Mouse (Mus musculus) liver, embryonic 14.5 days (tissue): ENCODE results near the gene Sec14l1. TPM values are rescaled to one million over a fixed set of nuclear protein-coding genes. Genes with fewer than 3 reads are reported as not detected.
A peak's percentile ranks its signal among the peaks of the same experiment; 100 is the strongest.

Experiments used
- ATAC-seq: fragments of 200-750 bp; cut with Nextera tagmentation; 2 replicates; pipeline ENCODE4 v1.8.0; 2017; ENCODE audit warnings: moderate number of reproducible peaks, mild to moderate bottlenecking, moderate library complexity; ENCODE audit not compliant: insufficient read depth
- DNase-seq, 3 experiments: peaks; one replicate each; pipeline ENCODE4 v3.0.0-alpha.2; 2012 to 2013; ENCODE audit warnings: low read depth in 3 of 3, low spot score in 3 of 3
- H3K27ac ChIP-seq: fragments of 300-500 bp; sonication (generic); 2 replicates; pipeline ENCODE4 v1.5.1; 2014; ENCODE audit warnings: moderate library complexity, mild to moderate bottlenecking, control low read depth, inconsistent platforms
- H3K27me3 ChIP-seq: fragments of 300-500 bp; sonication (generic); 2 replicates; pipeline ENCODE4 v1.6.1; 2014; ENCODE audit warnings: mild to moderate bottlenecking, low read length, moderate library complexity; ENCODE audit not compliant: control insufficient read depth, insufficient read depth
- H3K36me3 ChIP-seq: fragments of 300-500 bp; sonication (generic); replicated peaks from 2 replicates; pipeline ENCODE4 v1.6.1; 2014; ENCODE audit warnings: low read depth; ENCODE audit not compliant: control insufficient read depth, insufficient read depth
- H3K4me1 ChIP-seq, 2 experiments: fragments of 200-500 bp in 1 of 2; fragments of 300-500 bp in 1 of 2; sonication (generic) in 1 of 2; replicated peaks; 2 replicates each; pipeline ENCODE4 v1.6.1; 2012 to 2014; ENCODE audit warnings: antibody characterized with exemption in 1 of 2, inconsistent platforms in 1 of 2, low read length in 1 of 2; ENCODE audit not compliant: control insufficient read depth in 2 of 2, insufficient read depth in 2 of 2
- H3K4me2 ChIP-seq: fragments of 300-500 bp; sonication (generic); 2 replicates; pipeline ENCODE4 v1.6.1; 2014; ENCODE audit warnings: low read depth, mild to moderate bottlenecking, control low read depth, moderate library complexity
- H3K4me3 ChIP-seq, 2 experiments: fragments of 200-500 bp in 1 of 2; fragments of 300-500 bp in 1 of 2; sonication (generic) in 1 of 2; 2 replicates each; pipeline ENCODE4 v1.5.1; 2012 to 2014; ENCODE audit warnings: low read depth in 2 of 2, low read length in 2 of 2, mild to moderate bottlenecking in 2 of 2, control low read depth in 1 of 2, inconsistent platforms in 1 of 2, moderate library complexity in 1 of 2; ENCODE audit not compliant: insufficient read depth in 1 of 2
- H3K9ac ChIP-seq: fragments of 300-500 bp; sonication (generic); replicated peaks from 2 replicates; pipeline ENCODE4 v1.6.1; 2014; ENCODE audit warnings: mild to moderate bottlenecking, control low read depth, moderate library complexity
- H3K9me3 ChIP-seq: fragments of 300-500 bp; sonication (generic); 2 replicates; pipeline ENCODE4 v1.6.1; 2016; ENCODE audit warnings: low read length, mixed read lengths; ENCODE audit not compliant: control insufficient read depth
- CTCF ChIP-seq: IDR thresholded peaks from 2 replicates; pipeline ENCODE4 v1.5.1; 2016; ENCODE audit warnings: antibody characterized with exemption, low read depth, control low read depth
- EP300 ChIP-seq: IDR thresholded peaks from 2 replicates; pipeline ENCODE4 v1.6.1; 2016; ENCODE audit warnings: antibody characterized with exemption, low read depth
- WGBS: fragments of 180-500 bp; shearing (Covaris S2); extraction: QIAGEN DNeasy Blood & Tissue Kit; methylation state at CpG from one replicate; pipeline ENCODE4 v1.1.7; 2014; ENCODE audit not compliant: insufficient replicate concordance; 5-methylcytosine and 5-hydroxymethylcytosine counted together
- polyA plus RNA-seq, 2 experiments: library from polyadenylated mRNA; depleted of rRNA in 1 of 2; stranded (reverse) in 1 of 2; unstranded in 1 of 2; fragments of >200 nt; fragmentation: Nextera tagmentation in 1 of 2; extraction: Ambion mirVana in 1 of 2; gene quantifications; 2 replicates each; pipeline versions ENCODE4 v1.2.1 to v1.2.3; 2012 to 2014

Gene Sec14l1
- polyA plus RNA-seq, 2 experiments = 10.5 to 13.0 TPM

DNA sequence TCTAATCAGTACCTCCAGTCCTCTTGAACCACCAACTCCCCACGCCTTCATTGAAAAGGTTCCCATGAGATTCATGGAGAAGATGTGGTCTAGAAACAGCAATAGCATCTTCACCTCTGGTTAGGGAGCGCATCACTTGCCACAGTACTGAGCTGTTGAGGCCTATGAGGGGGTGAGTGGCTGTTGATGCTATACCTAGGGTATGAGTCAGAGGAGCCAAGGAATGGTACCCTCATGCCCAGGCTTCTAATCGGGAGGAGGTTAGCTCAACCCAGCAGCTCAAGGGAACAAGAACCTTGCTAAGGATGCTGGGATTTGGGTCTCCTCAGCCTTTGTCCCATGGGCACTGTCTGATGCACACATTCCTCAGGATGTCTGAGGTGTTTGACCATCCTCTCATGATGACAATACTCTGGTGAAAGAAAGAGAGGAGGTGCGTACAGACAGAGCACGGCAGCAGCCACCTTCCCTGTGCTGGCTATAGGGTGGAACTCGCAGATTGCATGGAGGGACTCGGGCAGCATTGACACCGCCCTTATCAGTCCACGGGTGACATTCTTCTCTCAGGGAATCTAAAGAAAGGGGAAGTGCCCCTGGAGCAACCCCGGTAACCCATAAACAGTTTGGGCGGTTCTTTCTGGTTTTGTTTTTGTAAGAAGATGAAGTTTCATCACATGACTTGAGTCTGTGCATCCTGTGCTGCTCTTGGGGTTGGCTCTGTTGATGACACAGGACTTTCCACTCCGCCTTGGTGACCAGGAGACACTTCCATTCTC lies 5.6 kb upstream of the Sec14l1 start:
- H3K9ac ChIP-seq = no peak overlapping the region
- no peak overlapping the region for H3K4me3 ChIP-seq
- TF ChIP-seq CTCF (no peak), EP300 (no peak)
- H3K9me3 ChIP-seq = no peaks in the 10 kb centered on the region
- WGBS = 34% methylated on average over 12 of the region's 12 CpGs
- peaks cover 22 to 44% of the 10 kb centered on the region in 2 experiments for H3K4me1 ChIP-seq
- no peak overlapping the region for H3K4me2 ChIP-seq
- ATAC-seq (no peak), DNase-seq (no peak)
- no peak overlapping the region for H3K27ac ChIP-seq
- H3K27me3 ChIP-seq = no peaks in the 10 kb centered on the region
- H3K36me3 ChIP-seq = no peaks in the 10 kb centered on the region

- Histone ChIP-seq H3K9ac (no peak overlapping the region), H3K27ac (peak overlapping the region; percentile 48), H3K4me2 (0 out of 2 replicates have a peak overlapping the region, but pooled peaks have one; percentile 18), H3K36me3 (peaks cover under 1% of the 10 kb centered on the region), H3K9me3 (no peaks in the 10 kb centered on the region), H3K4me3 (no peak overlapping the region), H3K27me3 (no peaks in the 10 kb centered on the region), H3K4me1 (peaks cover 34 to 52% of the 10 kb centered on the region in 2 experiments)
- no peak for TF ChIP-seq EP300
- no peak for TF ChIP-seq CTCF
- DNase-seq (no peak), ATAC-seq (no peak)
- WGBS = 67% methylated on average over 11 of the region's 11 CpGs
Measured at GRCm38 (mm10) chr11:117111967-117112648, 2.9 kb upstream of the Sec14l1 start.

- Histone ChIP-seq H3K27ac (peak overlapping the region; percentile 48), H3K27me3 (no peaks in the 10 kb centered on the region), H3K36me3 (peaks cover 6% of the 10 kb centered on the region), H3K4me2 (peak overlapping the region; percentile 18; the same call in 1 of the 2 replicates), H3K4me3 (no peak overlapping the region), H3K4me1 (peaks cover 34 to 52% of the 10 kb centered on the region in 2 experiments), H3K9ac (no peak overlapping the region), H3K9me3 (no peaks in the 10 kb centered on the region)
- TF ChIP-seq CTCF (no peak), EP300 (no peak)
- DNase-seq (no peak), ATAC-seq (no peak)
- WGBS = 15% methylated on average over 3 of the region's 3 CpGs
Measured at GRCm38 (mm10) chr11:117112649-117113051, 2.3 kb upstream of the Sec14l1 start.

GRCm38 (mm10) chr11:117113377-117113776 lies 1.6 kb upstream of the Sec14l1 start:
- no peak overlapping the region for H3K4me3 ChIP-seq
- H3K36me3 ChIP-seq = peaks cover 10% of the 10 kb centered on the region
- peak overlapping the region; percentile 99 for H3K27ac ChIP-seq
- DNase-seq (no peak), ATAC-seq (no peak)
- H3K9ac ChIP-seq = no peak overlapping the region
- H3K4me1 ChIP-seq = peaks cover 34 to 49% of the 10 kb centered on the region in 2 experiments
- 77% methylated on average over 5 of the region's 5 CpGs for WGBS
- H3K4me2 ChIP-seq = peak overlapping the region; percentile 76
- TF ChIP-seq CTCF = peak; percentile 77
- TF ChIP-seq EP300 = no peak
- H3K27me3 ChIP-seq = no peaks in the 10 kb centered on the region
- H3K9me3 ChIP-seq = no peaks in the 10 kb centered on the region

DNA sequence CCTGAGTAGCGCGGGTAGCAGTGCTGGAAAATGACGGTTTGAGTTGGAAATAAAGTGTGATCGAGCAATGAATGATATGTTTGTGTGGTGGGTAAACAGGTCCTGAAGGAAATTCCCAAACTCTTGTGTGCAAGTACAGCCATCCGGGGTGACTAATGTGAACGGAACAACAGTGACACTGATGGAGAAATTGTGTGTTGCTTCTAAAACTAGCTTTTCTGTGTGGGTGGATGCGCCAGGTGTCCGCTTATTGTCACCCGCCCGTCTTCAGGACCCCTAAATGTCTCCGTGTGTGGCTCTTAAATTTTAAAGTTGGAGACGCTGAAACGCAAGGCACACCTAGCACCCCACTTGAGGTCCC lies 757 bp upstream of the Sec14l1 start:
- Histone ChIP-seq H3K9ac (peak overlapping the region; percentile 86), H3K4me1 (peaks cover 34 to 45% of the 10 kb centered on the region in 2 experiments), H3K36me3 (peaks cover 10% of the 10 kb centered on the region), H3K27me3 (no peaks in the 10 kb centered on the region), H3K4me3 (peak overlapping the region; percentile 55 to 77), H3K27ac (peak overlapping the region; percentile 99), H3K9me3 (no peaks in the 10 kb centered on the region), H3K4me2 (peak overlapping the region; percentile 76)
- TF ChIP-seq CTCF (no peak), EP300 (no peak)
- DNase-seq = no peak
- 37% methylated on average over 13 of the region's 13 CpGs for WGBS
- no peak for ATAC-seq
